Mouse (Mus musculus): Measurements from ENCODE around the gene Prkag3.

DNA sequence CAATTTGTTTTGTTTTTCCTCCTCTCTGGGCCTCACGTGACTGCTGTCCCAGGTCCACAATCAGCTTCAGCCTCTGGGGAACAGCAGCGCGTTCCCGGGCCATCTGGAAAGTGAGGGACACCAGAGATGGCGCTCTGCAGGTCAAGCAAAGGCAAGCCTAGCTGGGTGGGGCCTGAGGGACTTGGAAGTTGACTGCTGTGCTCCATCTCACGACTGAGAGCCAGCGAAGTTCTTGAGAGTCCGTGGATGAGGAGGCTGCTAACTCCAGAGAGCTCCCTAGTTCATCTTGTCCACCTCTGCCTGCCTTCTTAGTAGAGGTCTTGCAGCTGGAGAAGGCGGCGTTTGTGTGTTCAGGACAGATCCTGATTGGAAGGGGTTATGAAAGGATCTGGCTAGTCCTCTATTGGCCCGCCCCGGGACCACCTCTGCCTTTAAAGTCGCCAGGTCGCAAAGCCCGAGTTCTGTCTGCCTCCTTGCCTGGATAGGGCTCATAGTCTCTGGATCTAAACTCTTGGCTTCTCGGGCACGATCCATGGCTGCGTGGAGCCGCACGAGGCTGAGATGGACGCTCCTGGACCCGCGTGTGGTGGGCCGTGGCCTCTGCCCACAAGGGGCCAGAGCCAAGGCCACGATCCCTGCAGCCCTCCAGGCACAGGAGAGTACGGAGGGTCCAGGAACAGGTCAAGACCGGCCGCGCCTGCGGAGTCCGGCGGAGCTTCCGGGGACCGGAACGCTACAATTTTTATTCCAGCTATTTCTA lies 35.7 kb downstream of the Prkag3 start, which contains the start of gene Cyp27a1:
- TF ChIP-seq CTCF (IDR thresholded peaks at IDR 0.05; ENCODE audit: control insufficient read depth, insufficient read depth, low read length), result no peak
- TF ChIP-seq POLR2A (IDR thresholded peaks at IDR 0.05; ENCODE audit: borderline replicate concordance, control insufficient read depth, low read depth, low read length), result no peak

Data from bone marrow, adult 2 months (tissue).